Mouse (Mus musculus): ENCODE measurements around the gene Itgal.

DNA sequence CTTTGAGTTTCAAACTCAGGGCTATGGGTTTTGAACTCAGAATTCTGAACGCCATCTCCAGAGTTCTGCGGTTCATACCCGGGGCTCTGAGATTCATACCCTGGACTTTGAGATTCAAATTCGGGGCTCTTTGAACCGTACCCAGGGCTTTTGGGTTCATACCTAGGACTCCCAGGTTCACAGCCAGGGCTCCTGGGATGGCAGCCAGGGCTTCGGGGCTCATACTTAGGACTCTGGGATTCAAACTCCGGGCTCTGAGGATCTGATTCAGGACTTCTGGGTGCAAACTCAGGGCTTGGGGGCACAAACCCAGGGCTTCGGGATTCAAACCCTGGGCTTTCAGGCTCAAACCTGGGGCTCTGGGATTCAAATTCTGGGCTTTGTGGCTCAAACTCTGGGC, 48.3 kb downstream of the Itgal start:
- TF ChIP-seq HCFC1 (IDR thresholded peaks at IDR 0.05; ENCODE audit: borderline replicate concordance, insufficient read depth, low read length) (no peak), CHD2 (IDR thresholded peaks at IDR 0.05; ENCODE audit: low read depth, low read length) (no peak), ZC3H11A (IDR thresholded peaks at IDR 0.05; ENCODE audit: borderline replicate concordance, low read depth, low read length) (no peak)

Data from ES-E14 (cell line).